Mouse (Mus musculus) G1E-ER4 (cell line): ENCODE data around the gene Rtn4rl2. TPM values are rescaled to one million over a fixed set of nuclear protein-coding genes. Genes with fewer than 3 reads are reported as not detected.

Experiments used
- GATA1 ChIP-seq: IDR thresholded peaks from one replicate; pipeline ENCODE4 v1.8.0; 2012; ENCODE audit warnings: low read length, inconsistent platforms
- polyA plus RNA-seq: library from polyadenylated mRNA; stranded (reverse); fragments of >175 nt; gene quantifications from 2 replicates; pipeline ENCODE4 v1.2.3, GENCODE M21; 2012

The Rtn4rl2 gene
- polyA plus RNA-seq, 1 experiment: not detected

GRCm38 (mm10) chr2:84838993-84839980 lies 47.2 kb downstream of the Rtn4rl2 start:
- TF ChIP-seq GATA1: no peak

GRCm38 (mm10) chr2:84838593-84838949 lies 47.9 kb downstream of the Rtn4rl2 start, which contains the start of gene Slc43a1:
Slc43a1 (plus strand) TSS chr2:84838850.
- no peak for TF ChIP-seq GATA1

- no peak for TF ChIP-seq GATA1
Measured at GRCm38 (mm10) chr2:84837817-84838592, 48.5 kb downstream of the Rtn4rl2 start.

GRCm38 (mm10) chr2:84837107-84837506 lies 49.4 kb downstream of the Rtn4rl2 start:
- no peak for TF ChIP-seq GATA1

- no peak for TF ChIP-seq GATA1
Measured at GRCm38 (mm10) chr2:84831666-84832391, 54.7 kb downstream of the Rtn4rl2 start.

GRCm38 (mm10) chr2:84827283-84827920 lies 59.1 kb downstream of the Rtn4rl2 start:
- no peak for TF ChIP-seq GATA1

GRCm38 (mm10) chr2:84826488-84827282 lies 59.8 kb downstream of the Rtn4rl2 start, which contains the start of gene Timm10:
Timm10 (plus strand) TSS chr2:84826997.
- TF ChIP-seq GATA1: no peak

- no peak for TF ChIP-seq GATA1
Measured at GRCm38 (mm10) chr2:84823237-84823636, 63.3 kb downstream of the Rtn4rl2 start.

GRCm38 (mm10) chr2:84822552-84822951 lies 64.0 kb downstream of the Rtn4rl2 start, which contains the start of gene Smtnl1:
Smtnl1 (minus strand) TSS chr2:84822652.
- no peak for TF ChIP-seq GATA1

Other genes starting within 250 kb of the Rtn4rl2 start
- gene Ctnnd1, start 235.9 kb downstream of the Rtn4rl2 start, polyA plus RNA-seq: 10.8 and 13.2 TPM in 2 replicates
- not detected in 2 replicates for gene Btbd18, start 227.6 kb downstream of the Rtn4rl2 start, polyA plus RNA-seq
- gene Selenoh, start 215.9 kb downstream of the Rtn4rl2 start, polyA plus RNA-seq: 410 and 495 TPM in 2 replicates
- not detected in 2 replicates for gene Gm28635, start 208.7 kb downstream of the Rtn4rl2 start, polyA plus RNA-seq
- 26.7 and 30.6 TPM in 2 replicates for gene Med19, start 208.3 kb downstream of the Rtn4rl2 start, polyA plus RNA-seq
- gene Tmx2, start 207.6 kb downstream of the Rtn4rl2 start, polyA plus RNA-seq: 3.4 and 5.5 TPM in 2 replicates
- gene Zdhhc5, start 171.5 kb downstream of the Rtn4rl2 start, polyA plus RNA-seq: 28.6 and 31.5 TPM in 2 replicates
- gene Clp1, start 159.4 kb downstream of the Rtn4rl2 start, polyA plus RNA-seq: 0.71 and 0.84 TPM in 2 replicates
- 1.4 TPM in 2 replicates for gene Ypel4, start 152.7 kb downstream of the Rtn4rl2 start, polyA plus RNA-seq
- 0.11 TPM in 1 of 2 replicates, not detected in the other for gene Gm19426, start 143.1 kb downstream of the Rtn4rl2 start, polyA plus RNA-seq
- gene Serping1, start 111.3 kb downstream of the Rtn4rl2 start, polyA plus RNA-seq: not detected in 2 replicates
- gene Ube2l6, start 87.9 kb downstream of the Rtn4rl2 start, polyA plus RNA-seq: 1.5 and 5.3 TPM in 2 replicates
- gene Smtnl1, start 64.1 kb downstream of the Rtn4rl2 start, polyA plus RNA-seq: not detected in 2 replicates
- gene Timm10, start 59.7 kb downstream of the Rtn4rl2 start, polyA plus RNA-seq: 13.4 and 17.2 TPM in 2 replicates
- gene Slc43a1, start 47.9 kb downstream of the Rtn4rl2 start, polyA plus RNA-seq: not detected in 2 replicates
- gene Slc43a3, start 49.9 kb upstream of the Rtn4rl2 start, polyA plus RNA-seq: 16.5 and 23.1 TPM in 2 replicates
- gene Prg2, start 93.8 kb upstream of the Rtn4rl2 start, polyA plus RNA-seq: not detected in 2 replicates
- not detected in 2 replicates for gene Prg3, start 101.5 kb upstream of the Rtn4rl2 start, polyA plus RNA-seq
- 58.3 and 107 TPM in 2 replicates for gene Ssrp1, start 150.5 kb upstream of the Rtn4rl2 start, polyA plus RNA-seq
- 0.04 TPM in 1 of 2 replicates, not detected in the other for gene P2rx3, start 150.8 kb upstream of the Rtn4rl2 start, polyA plus RNA-seq
- 2.5 and 3.7 TPM in 2 replicates for gene Tnks1bp1, start 161.3 kb upstream of the Rtn4rl2 start, polyA plus RNA-seq
- not detected in 2 replicates for gene Aplnr, start 249.5 kb upstream of the Rtn4rl2 start, polyA plus RNA-seq